Comparison of ENCODE assay signal across 8 mouse cellular contexts in genomic region chr10:86452326-86452995, GRCm38 (mm10). TPM values are rescaled to one million over a fixed set of nuclear protein-coding genes. Genes with fewer than 3 reads are reported as not detected.
DNase-seq lines count a peak whose midpoint lies in the region; ATAC-seq lines count a peak whose summit lies in the region.

No protein-coding gene starts in this region.

- H3K4me2 ChIP-seq in forebrain, embryonic 16.5 days (ENCODE audit: low read length), result no peak overlapping the region
- H3K4me2 ChIP-seq in limb, embryonic 15.5 days, result no peak overlapping the region
- no peak overlapping the region for H3K4me2 ChIP-seq in neural tube, embryonic 12.5 days (replicated peaks)

- no peaks in the 10 kb centered on the region for H3K27me3 ChIP-seq in forebrain, embryonic 16.5 days (replicated peaks; ENCODE audit: control insufficient read depth, insufficient read depth, low read length)
- no peaks in the 10 kb centered on the region for H3K27me3 ChIP-seq in limb, embryonic 15.5 days
- no peaks in the 10 kb centered on the region for H3K27me3 ChIP-seq in neural tube, embryonic 12.5 days (replicated peaks)

- WGBS in forebrain, embryonic 16.5 days, result 47% methylated on average over 6 of the region's 6 CpGs
- 35% methylated on average over 6 of the region's 6 CpGs for WGBS in limb, embryonic 15.5 days
- WGBS in neural tube, embryonic 12.5 days, result 47% methylated on average over 6 of the region's 6 CpGs

- H3K36me3 ChIP-seq in forebrain, embryonic 16.5 days (ENCODE audit: control insufficient read depth, insufficient read depth), result no peaks in the 10 kb centered on the region
- no peaks in the 10 kb centered on the region for H3K36me3 ChIP-seq in limb, embryonic 15.5 days
- H3K36me3 ChIP-seq in neural tube, embryonic 12.5 days, result no peaks in the 10 kb centered on the region

- H3K27ac ChIP-seq in forebrain, embryonic 16.5 days (ENCODE audit: low read length), result no peak overlapping the region
- no peak overlapping the region for H3K27ac ChIP-seq in limb, embryonic 15.5 days
- no peak overlapping the region for H3K27ac ChIP-seq in neural tube, embryonic 12.5 days

- no peak overlapping the region for H3K9ac ChIP-seq in forebrain, embryonic 16.5 days (replicated peaks; ENCODE audit: low read depth, low read length)
- H3K9ac ChIP-seq in limb, embryonic 15.5 days, result no peak overlapping the region
- no peak overlapping the region for H3K9ac ChIP-seq in neural tube, embryonic 12.5 days

- no peaks in the 10 kb centered on the region for H3K9me3 ChIP-seq in forebrain, embryonic 16.5 days (ENCODE audit: control insufficient read depth, low read length)
- H3K9me3 ChIP-seq in limb, embryonic 15.5 days, result no peaks in the 10 kb centered on the region
- H3K9me3 ChIP-seq in neural tube, embryonic 12.5 days, result no peaks in the 10 kb centered on the region

- ATAC-seq in forebrain, embryonic 16.5 days, result peak; percentile 76
- peak; percentile 53 for ATAC-seq in limb, embryonic 15.5 days (ENCODE audit: insufficient number of reproducible peaks, low FRiP score, low TSS enrichment, low read depth)
- peak; percentile 72 for ATAC-seq in neural tube, embryonic 12.5 days (ENCODE audit: low FRiP score, low read depth)

- DNase-seq in thymus, postnatal 0 days (ENCODE audit: low spot score), result peak; percentile 31
- no peak for DNase-seq in thymus, adult 18-20 months
- peak; percentile 44 for DNase-seq in cerebellum, adult 11-12 months
- DNase-seq in kidney, adult 11 months, result peak; percentile 40
- no peak for DNase-seq in frontal cortex, postnatal 25 days (ENCODE audit: low spot score in 2 of 2)

- no peak overlapping the region for H3K4me3 ChIP-seq in forebrain, embryonic 16.5 days (replicated peaks; ENCODE audit: low read length)
- no peak overlapping the region for H3K4me3 ChIP-seq in limb, embryonic 15.5 days
- no peak overlapping the region for H3K4me3 ChIP-seq in neural tube, embryonic 12.5 days

- H3K4me1 ChIP-seq in forebrain, embryonic 16.5 days (replicated peaks; ENCODE audit: control insufficient read depth, insufficient read depth, low read length), result peaks cover 8% of the 10 kb centered on the region
- peaks cover 11% of the 10 kb centered on the region; the same call in 1 of the 2 replicates for H3K4me1 ChIP-seq in limb, embryonic 15.5 days
- peaks cover 5% of the 10 kb centered on the region for H3K4me1 ChIP-seq in neural tube, embryonic 12.5 days

RNA-seq across cellular contexts. Expression of gene Syn3, which starts 46.2 kb away (rescaled TPM):
- 0.98 and 1.1 TPM in 2 replicates for polyA plus RNA-seq in thymus, postnatal 0 days (2015; fragmentation: Nextera tagmentation; extraction: Ambion mirVana)
- 19.5 and 24.8 TPM in 2 replicates for polyA plus RNA-seq in forebrain, embryonic 16.5 days (2015; fragmentation: Nextera tagmentation; extraction: Ambion mirVana)
- polyA plus RNA-seq in limb, embryonic 15.5 days (2015; fragmentation: Nextera tagmentation; extraction: Ambion mirVana), result 1.6 and 1.7 TPM in 2 replicates
- 6.8 and 7.9 TPM in 2 replicates for polyA plus RNA-seq in neural tube, embryonic 12.5 days (2016; fragmentation: Nextera tagmentation; extraction: Ambion mirVana)

Comparison
In these comparisons a context has a peak if more than half of its experiments do, and no peak if none do; other contexts are left out.
1. DNase-seq: peak in thymus, postnatal 0 days (single experiment), cerebellum, adult 11-12 months (single experiment) and kidney, adult 11 months (single experiment); none in thymus, adult 18-20 months (0 of 2) and frontal cortex, postnatal 25 days (0 of 2).
2. Peak in every context shown above with its lines, with median percentiles within 50 percentile points of each other: ATAC-seq.